Mouse (Mus musculus): Measurements from ENCODE around the gene Sptb.

DNA sequence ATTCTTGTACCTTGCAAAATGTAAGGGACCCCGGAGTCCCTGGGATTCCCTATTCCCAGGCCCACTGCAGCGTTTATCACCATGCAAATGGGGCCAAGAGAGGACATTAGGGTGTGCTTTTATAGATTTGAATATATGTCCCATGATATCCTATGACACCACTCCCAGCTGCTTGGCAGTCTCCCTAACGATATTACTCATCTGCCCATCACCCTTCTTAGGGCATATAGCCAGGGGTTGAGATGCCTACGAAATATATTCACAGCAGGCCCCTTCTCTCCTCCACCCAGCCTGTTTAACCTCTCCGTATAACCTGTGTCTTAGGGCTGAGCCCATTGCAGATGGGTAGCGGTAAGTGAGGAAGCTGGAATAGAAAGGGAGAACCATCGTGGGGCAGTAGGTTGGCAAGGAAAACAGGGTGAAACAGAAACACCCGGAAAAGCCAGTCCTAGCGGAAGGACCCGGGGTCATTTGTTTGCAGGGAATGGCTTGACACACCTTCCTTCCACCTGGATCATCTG is 169.6 kb downstream of the Sptb start:
- TF ChIP-seq CTCF (IDR thresholded peaks at IDR 0.05; ENCODE audit: borderline replicate concordance, insufficient read depth, low read depth, low read length) (no peak), POLR2A (IDR thresholded peaks at IDR 0.05; ENCODE audit: borderline replicate concordance, insufficient read depth, low read length) (no peak)

Data from cerebellum, adult 2 months (tissue).